Mouse (Mus musculus): ENCODE results near the gene Spata46.

The Spata46 gene

DNA sequence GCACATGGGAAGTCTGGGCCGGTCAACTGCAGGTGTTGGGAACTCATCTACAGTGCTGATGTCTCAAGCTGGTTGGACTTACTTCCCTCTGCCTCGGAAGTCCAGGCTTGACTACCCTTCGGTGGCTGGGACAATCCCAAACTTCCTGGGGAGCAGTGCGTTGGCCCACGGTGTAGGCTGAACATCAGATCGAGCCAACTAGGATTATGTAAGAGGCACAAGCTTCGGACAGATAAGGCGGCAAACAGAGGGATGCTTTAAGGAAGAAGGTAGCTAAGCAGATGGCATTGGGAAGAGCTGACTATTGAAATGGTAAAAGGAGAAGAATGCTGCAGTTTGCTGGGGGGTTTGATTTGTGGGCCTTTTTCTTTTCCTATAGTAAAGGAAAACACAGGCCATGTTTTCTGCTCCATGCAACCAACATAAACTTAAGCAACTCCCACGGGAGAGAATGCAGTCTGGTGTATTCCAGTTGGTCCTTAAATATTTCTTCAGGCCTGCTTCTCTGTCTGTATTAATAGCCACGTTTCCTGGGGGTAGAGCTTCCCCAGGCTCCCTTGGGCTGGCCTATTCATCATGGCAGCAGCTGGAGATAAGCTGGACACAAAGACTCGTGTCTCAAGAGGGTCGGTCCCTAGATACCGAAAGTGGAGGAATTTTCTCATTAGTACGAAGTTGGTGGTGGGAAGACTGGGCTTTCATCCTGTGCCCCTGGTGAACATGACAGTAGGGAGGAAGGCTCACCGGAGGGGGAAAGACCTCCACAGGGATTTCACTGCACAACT lies 13.6 kb upstream of the Spata46 start:
- no peak overlapping the region for H3K4me3 ChIP-seq (replicated peaks; ENCODE audit: low read length)
- no peaks in the 10 kb centered on the region for H3K27me3 ChIP-seq (ENCODE audit: insufficient read depth, low read length)
- TF ChIP-seq NANOG (IDR thresholded peaks at IDR 0.05; ENCODE audit: borderline replicate concordance, low read length) (no peak), CTCF (conservative IDR thresholded peaks at IDR 0.05; ENCODE audit: low read length) (no peak), POU5F1 (IDR thresholded peaks at IDR 0.05; ENCODE audit: borderline replicate concordance, low read length) (no peak)
- no peaks in the 10 kb centered on the region for H3K36me3 ChIP-seq (ENCODE audit: insufficient read depth, low read length)
- no peaks in the 10 kb centered on the region for H3K9me3 ChIP-seq (ENCODE audit: low read length)
- H3K4me1 ChIP-seq (replicated peaks; ENCODE audit: low read depth, low read length): no peaks in the 10 kb centered on the region

DNA sequence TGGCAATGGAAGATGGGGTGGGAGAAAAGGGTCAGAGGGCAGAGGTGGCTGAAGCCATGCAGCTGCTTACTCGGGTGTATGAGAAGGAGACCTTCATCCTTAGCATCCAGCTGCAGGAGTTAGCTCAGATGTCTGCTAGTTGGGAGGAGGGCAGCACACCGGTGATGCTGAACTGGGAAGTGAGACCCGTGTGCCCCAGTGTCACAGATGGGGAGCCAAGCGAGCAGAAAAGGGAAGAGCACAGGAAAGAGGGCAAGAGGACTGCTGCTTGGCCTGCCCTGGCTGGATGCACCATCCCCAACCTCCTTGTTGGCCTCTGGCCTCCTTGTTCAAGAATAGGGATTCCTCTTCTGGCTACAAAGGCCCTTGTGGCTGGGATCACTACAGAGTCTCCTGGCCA lies 9.1 kb upstream of the Spata46 start:
- Histone ChIP-seq H3K9me3 (ENCODE audit: low read length) (no peaks in the 10 kb centered on the region), H3K27me3 (ENCODE audit: insufficient read depth, low read length) (no peaks in the 10 kb centered on the region), H3K4me3 (replicated peaks; ENCODE audit: low read length) (no peak overlapping the region), H3K36me3 (ENCODE audit: insufficient read depth, low read length) (no peaks in the 10 kb centered on the region), H3K4me1 (replicated peaks; ENCODE audit: low read depth, low read length) (no peaks in the 10 kb centered on the region)
- TF ChIP-seq NANOG (IDR thresholded peaks at IDR 0.05; ENCODE audit: borderline replicate concordance, low read length): no peak
- TF ChIP-seq POU5F1 (IDR thresholded peaks at IDR 0.05; ENCODE audit: borderline replicate concordance, low read length): no peak
- TF ChIP-seq CTCF (conservative IDR thresholded peaks at IDR 0.05; ENCODE audit: low read length): no peak

GRCm38 (mm10) chr1:170301686-170302085 lies 6.9 kb upstream of the Spata46 start:
- Histone ChIP-seq H3K4me3 (replicated peaks; ENCODE audit: low read length) (no peak overlapping the region), H3K36me3 (ENCODE audit: insufficient read depth, low read length) (no peaks in the 10 kb centered on the region), H3K27me3 (ENCODE audit: insufficient read depth, low read length) (no peaks in the 10 kb centered on the region), H3K4me1 (replicated peaks; ENCODE audit: low read depth, low read length) (no peaks in the 10 kb centered on the region), H3K9me3 (ENCODE audit: low read length) (no peaks in the 10 kb centered on the region)
- no peak for TF ChIP-seq POU5F1 (IDR thresholded peaks at IDR 0.05; ENCODE audit: borderline replicate concordance, low read length)
- no peak for TF ChIP-seq NANOG (IDR thresholded peaks at IDR 0.05; ENCODE audit: borderline replicate concordance, low read length)
- TF ChIP-seq CTCF (conservative IDR thresholded peaks at IDR 0.05; ENCODE audit: low read length): no peak

DNA sequence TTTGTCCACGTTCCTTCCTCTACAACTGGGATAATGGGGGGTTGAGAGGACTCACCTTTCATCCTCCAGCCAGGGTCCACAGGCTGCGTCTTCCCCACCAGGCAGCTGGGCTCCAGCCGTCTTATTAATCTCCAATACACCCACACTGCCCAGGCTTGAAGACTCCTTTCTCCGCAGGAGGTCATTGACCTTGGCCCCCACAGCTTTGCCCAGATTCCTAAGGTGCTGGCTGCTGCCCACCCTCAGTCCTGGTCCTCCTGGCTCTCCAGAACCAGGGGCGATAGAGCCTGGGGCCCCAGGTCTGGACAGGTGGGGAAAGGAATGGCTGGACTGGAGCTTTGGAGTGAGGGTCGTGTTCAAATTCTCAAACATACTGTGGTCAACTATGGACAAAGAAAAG lies 6.1 kb upstream of the Spata46 start:
- Histone ChIP-seq H3K4me3 (replicated peaks; ENCODE audit: low read length) (no peak overlapping the region), H3K4me1 (replicated peaks; ENCODE audit: low read depth, low read length) (no peaks in the 10 kb centered on the region), H3K27me3 (ENCODE audit: insufficient read depth, low read length) (no peaks in the 10 kb centered on the region), H3K9me3 (ENCODE audit: low read length) (no peaks in the 10 kb centered on the region), H3K36me3 (ENCODE audit: insufficient read depth, low read length) (no peaks in the 10 kb centered on the region)
- TF ChIP-seq POU5F1 (IDR thresholded peaks at IDR 0.05; ENCODE audit: borderline replicate concordance, low read length): no peak
- TF ChIP-seq NANOG (IDR thresholded peaks at IDR 0.05; ENCODE audit: borderline replicate concordance, low read length): no peak
- no peak for TF ChIP-seq CTCF (conservative IDR thresholded peaks at IDR 0.05; ENCODE audit: low read length)

- TF ChIP-seq NANOG (IDR thresholded peaks at IDR 0.05; ENCODE audit: borderline replicate concordance, low read length): no peak
- no peak for TF ChIP-seq CTCF (conservative IDR thresholded peaks at IDR 0.05; ENCODE audit: low read length)
- no peak for TF ChIP-seq POU5F1 (IDR thresholded peaks at IDR 0.05; ENCODE audit: borderline replicate concordance, low read length)
- H3K27me3 ChIP-seq (ENCODE audit: insufficient read depth, low read length): no peaks in the 10 kb centered on the region
- H3K36me3 ChIP-seq (ENCODE audit: insufficient read depth, low read length): no peaks in the 10 kb centered on the region
- no peak overlapping the region for H3K4me3 ChIP-seq (replicated peaks; ENCODE audit: low read length)
- H3K9me3 ChIP-seq (ENCODE audit: low read length): no peaks in the 10 kb centered on the region
- no peaks in the 10 kb centered on the region for H3K4me1 ChIP-seq (replicated peaks; ENCODE audit: low read depth, low read length)
Observed at GRCm38 (mm10) chr1:170303103-170303502, 5.5 kb upstream of the Spata46 start.

DNA sequence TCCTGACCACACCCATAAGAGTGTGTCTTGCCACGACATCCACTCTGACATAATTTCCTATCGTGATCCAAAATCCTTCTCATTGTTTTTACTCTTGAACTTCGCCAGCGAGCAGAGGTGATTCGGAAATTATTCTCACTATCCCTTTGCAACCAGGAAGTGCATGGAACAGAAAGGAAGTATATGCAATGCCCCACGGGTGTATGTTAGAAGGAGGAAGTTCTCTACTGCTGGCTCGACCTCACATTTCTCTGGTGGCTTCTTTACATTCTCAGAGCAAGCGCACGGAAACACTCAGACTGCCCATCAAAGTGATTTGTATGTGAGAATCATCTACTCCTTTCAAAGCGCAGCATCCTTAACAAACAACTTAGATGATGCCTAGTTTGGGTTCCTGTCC lies 3.6 kb upstream of the Spata46 start:
- TF ChIP-seq CTCF (conservative IDR thresholded peaks at IDR 0.05; ENCODE audit: low read length): no peak
- no peak for TF ChIP-seq POU5F1 (IDR thresholded peaks at IDR 0.05; ENCODE audit: borderline replicate concordance, low read length)
- no peak for TF ChIP-seq NANOG (IDR thresholded peaks at IDR 0.05; ENCODE audit: borderline replicate concordance, low read length)
- no peaks in the 10 kb centered on the region for H3K9me3 ChIP-seq (ENCODE audit: low read length)
- no peaks in the 10 kb centered on the region for H3K27me3 ChIP-seq (ENCODE audit: insufficient read depth, low read length)
- H3K4me3 ChIP-seq (replicated peaks; ENCODE audit: low read length): no peak overlapping the region
- H3K4me1 ChIP-seq (replicated peaks; ENCODE audit: low read depth, low read length): no peaks in the 10 kb centered on the region
- H3K36me3 ChIP-seq (ENCODE audit: insufficient read depth, low read length): no peaks in the 10 kb centered on the region

DNA sequence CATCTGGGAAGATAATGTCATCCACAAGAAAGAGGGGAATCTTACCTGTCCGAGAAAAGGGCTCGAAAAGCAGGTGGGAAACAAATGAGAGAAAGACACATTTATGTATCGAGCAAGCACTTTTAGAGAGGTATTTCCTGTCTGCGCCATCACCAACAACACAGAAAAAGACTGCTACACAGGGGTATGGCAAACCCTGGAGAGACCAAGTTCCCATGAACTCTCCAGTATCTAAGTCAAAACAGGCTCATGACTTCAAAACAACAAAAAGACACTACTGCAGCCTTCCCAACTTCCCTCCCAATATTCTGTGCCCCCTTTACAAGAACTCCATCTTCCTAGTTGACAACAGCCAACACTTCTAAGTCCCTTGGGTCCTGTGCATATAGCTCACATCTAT lies 2.4 kb upstream of the Spata46 start, which contains the start of gene Gm7694:
Gene Gm7694 (minus strand): TSS at position 101 of the 400 bp plus-strand sequence.
- Histone ChIP-seq H3K4me3 (replicated peaks; ENCODE audit: low read length) (no peak within 1 kb of the TSS), H3K9me3 (ENCODE audit: low read length) (no peaks in the 10 kb centered on the region), H3K27me3 (ENCODE audit: insufficient read depth, low read length) (no peaks in the 10 kb centered on the region), H3K36me3 (ENCODE audit: insufficient read depth, low read length) (no peaks in the 10 kb centered on the region), H3K4me1 (replicated peaks; ENCODE audit: low read depth, low read length) (no peaks in the 10 kb centered on the region)
- TF ChIP-seq NANOG (IDR thresholded peaks at IDR 0.05; ENCODE audit: borderline replicate concordance, low read length): no peak
- TF ChIP-seq POU5F1 (IDR thresholded peaks at IDR 0.05; ENCODE audit: borderline replicate concordance, low read length): no peak
- TF ChIP-seq CTCF (conservative IDR thresholded peaks at IDR 0.05; ENCODE audit: low read length): no peak

DNA sequence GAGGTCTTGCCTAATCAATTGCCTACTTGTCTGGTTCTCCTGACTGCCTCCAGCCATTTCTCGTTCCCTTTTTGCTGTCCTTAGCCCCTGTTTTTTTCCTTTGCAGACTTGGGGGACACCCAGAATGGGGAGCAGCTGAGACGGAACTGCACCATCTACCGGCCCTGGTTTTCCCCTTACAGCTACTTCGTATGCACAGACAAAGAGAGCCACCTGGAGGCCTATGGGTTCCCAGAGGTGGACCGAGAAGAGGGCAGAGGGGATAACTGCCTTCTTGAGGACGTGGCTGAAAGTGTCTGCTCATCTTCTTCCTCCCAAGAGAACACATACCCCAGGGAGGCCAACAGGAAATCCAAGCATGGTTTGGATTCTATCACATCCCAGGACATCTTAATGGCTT lies 2.8 kb downstream of the Spata46 start:
- Histone ChIP-seq H3K36me3 (ENCODE audit: insufficient read depth, low read length) (no peaks in the 10 kb centered on the region), H3K27me3 (ENCODE audit: insufficient read depth, low read length) (peaks cover 2% of the 10 kb centered on the region; the same call in 1 of the 2 replicates), H3K4me3 (replicated peaks; ENCODE audit: low read length) (no peak overlapping the region), H3K9me3 (ENCODE audit: low read length) (no peaks in the 10 kb centered on the region), H3K4me1 (replicated peaks; ENCODE audit: low read depth, low read length) (no peaks in the 10 kb centered on the region)
- TF ChIP-seq POU5F1 (IDR thresholded peaks at IDR 0.05; ENCODE audit: borderline replicate concordance, low read length) (no peak), NANOG (IDR thresholded peaks at IDR 0.05; ENCODE audit: borderline replicate concordance, low read length) (no peak), CTCF (conservative IDR thresholded peaks at IDR 0.05; ENCODE audit: low read length) (no peak)

DNA sequence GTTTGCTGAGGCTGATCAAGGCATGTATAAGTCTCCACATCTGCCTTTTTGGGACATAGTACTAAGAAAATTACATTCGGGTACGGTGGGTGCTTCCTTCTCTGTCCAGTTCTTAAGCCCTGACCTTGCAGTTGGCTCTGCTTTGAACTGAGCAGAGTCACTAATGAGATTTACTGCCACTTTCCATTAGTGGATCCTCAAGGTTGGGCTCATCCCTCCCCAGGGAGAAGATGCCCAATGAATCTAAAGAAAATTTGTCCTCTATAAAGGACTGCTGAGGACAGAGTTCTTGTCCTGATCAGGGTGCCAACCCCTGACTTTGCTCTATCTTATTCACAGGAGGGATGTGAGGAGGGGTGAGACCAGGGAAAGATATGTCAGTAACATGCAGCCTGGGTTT lies 13.4 kb downstream of the Spata46 start:
- H3K36me3 ChIP-seq (ENCODE audit: insufficient read depth, low read length): no peaks in the 10 kb centered on the region
- H3K9me3 ChIP-seq (ENCODE audit: low read length): no peaks in the 10 kb centered on the region
- H3K4me1 ChIP-seq (replicated peaks; ENCODE audit: low read depth, low read length): no peaks in the 10 kb centered on the region
- H3K27me3 ChIP-seq (ENCODE audit: insufficient read depth, low read length): no peaks in the 10 kb centered on the region
- TF ChIP-seq CTCF (conservative IDR thresholded peaks at IDR 0.05; ENCODE audit: low read length) (no peak), NANOG (IDR thresholded peaks at IDR 0.05; ENCODE audit: borderline replicate concordance, low read length) (no peak), POU5F1 (IDR thresholded peaks at IDR 0.05; ENCODE audit: borderline replicate concordance, low read length) (no peak)
- no peak overlapping the region for H3K4me3 ChIP-seq (replicated peaks; ENCODE audit: low read length)
